Mouse (Mus musculus): ENCODE measurements around the gene Gm266.

The Gm266 gene

GRCm38 (mm10) chr12:111503063-111503567 is 17.5 kb upstream of the Gm266 start:
- DNase-seq (ENCODE audit: low spot score) = no peak

- DNase-seq (ENCODE audit: low spot score) = no peak
These were observed 15.1 kb upstream of the Gm266 start for GRCm38 (mm10) chr12:111500725-111501124.

- DNase-seq (ENCODE audit: low spot score) = no peak
These were observed 14.0 kb upstream of the Gm266 start for GRCm38 (mm10) chr12:111499617-111500016.

GRCm38 (mm10) chr12:111497076-111497475 is 11.5 kb upstream of the Gm266 start:
- DNase-seq (ENCODE audit: low spot score) = no peak

GRCm38 (mm10) chr12:111494931-111495330 is 9.3 kb upstream of the Gm266 start:
- no peak for DNase-seq (ENCODE audit: low spot score)

- DNase-seq (ENCODE audit: low spot score) = no peak
These were observed 3.7 kb upstream of the Gm266 start for GRCm38 (mm10) chr12:111489261-111489865.

- no peak for DNase-seq (ENCODE audit: low spot score)
These were observed 832 bp upstream of the Gm266 start for GRCm38 (mm10) chr12:111486455-111486854.

GRCm38 (mm10) chr12:111485046-111485651 is 474 bp downstream of the Gm266 start:
- DNase-seq (ENCODE audit: low spot score) = no peak

- no peak for DNase-seq (ENCODE audit: low spot score)
These were observed 5.7 kb downstream of the Gm266 start for GRCm38 (mm10) chr12:111479917-111480316.

GRCm38 (mm10) chr12:111478924-111479323 is 6.7 kb downstream of the Gm266 start:
- DNase-seq (ENCODE audit: low spot score) = no peak

- DNase-seq (ENCODE audit: low spot score) = peak; percentile 72
These were observed 10.6 kb downstream of the Gm266 start for GRCm38 (mm10) chr12:111474893-111475643.

GRCm38 (mm10) chr12:111474384-111474783 is 11.2 kb downstream of the Gm266 start:
- no peak for DNase-seq (ENCODE audit: low spot score)

GRCm38 (mm10) chr12:111472886-111473285 is 12.7 kb downstream of the Gm266 start:
- no peak for DNase-seq (ENCODE audit: low spot score)

GRCm38 (mm10) chr12:111471721-111472120 is 13.9 kb downstream of the Gm266 start:
- DNase-seq (ENCODE audit: low spot score) = no peak

GRCm38 (mm10) chr12:111471119-111471518 is 14.5 kb downstream of the Gm266 start:
- DNase-seq (ENCODE audit: low spot score) = no peak

- peak; percentile 68 for DNase-seq (ENCODE audit: low spot score)
These were observed 16.1 kb downstream of the Gm266 start for GRCm38 (mm10) chr12:111469507-111469906.

- DNase-seq (ENCODE audit: low spot score) = no peak
These were observed 17.4 kb downstream of the Gm266 start for GRCm38 (mm10) chr12:111468206-111468605.

- no peak for DNase-seq (ENCODE audit: low spot score)
These were observed 19.3 kb downstream of the Gm266 start for GRCm38 (mm10) chr12:111466369-111466768.

- no peak for DNase-seq (ENCODE audit: low spot score)
These were observed 22.1 kb downstream of the Gm266 start for GRCm38 (mm10) chr12:111463570-111463969.

GRCm38 (mm10) chr12:111457742-111458141 is 27.9 kb downstream of the Gm266 start:
- no peak for DNase-seq (ENCODE audit: low spot score)

- DNase-seq (ENCODE audit: low spot score) = no peak
These were observed 29.8 kb downstream of the Gm266 start for GRCm38 (mm10) chr12:111455860-111456259.

- DNase-seq (ENCODE audit: low spot score) = no peak
These were observed 30.2 kb downstream of the Gm266 start for GRCm38 (mm10) chr12:111455311-111455846.
